Mouse (Mus musculus) intestine, postnatal 0 days (tissue): ENCODE measurements around the gene Nuf2. TPM values are rescaled to one million over a fixed set of nuclear protein-coding genes. Genes with fewer than 3 reads are reported as not detected.
A peak's percentile ranks its signal among the peaks of the same experiment; 100 is the strongest.

Experiments
- ATAC-seq: fragments of 200-750 bp; cut with Nextera tagmentation; 2 replicates; pipeline ENCODE4 v1.8.0; 2017; ENCODE audit warnings: mild to moderate bottlenecking, moderate TSS enrichment, moderate library complexity
- H3K27ac ChIP-seq: fragments of 300-500 bp; sonication (generic); 2 replicates; pipeline ENCODE4 v1.5.1; 2014; ENCODE audit warnings: mild to moderate bottlenecking, low read depth, low read length, moderate library complexity
- H3K27me3 ChIP-seq: fragments of 300-500 bp; sonication (generic); replicated peaks from 2 replicates; pipeline ENCODE4 v1.6.1; 2014; ENCODE audit warnings: low read length, mixed read lengths; ENCODE audit not compliant: control insufficient read depth, insufficient read depth
- H3K36me3 ChIP-seq: fragments of 300-500 bp; sonication (generic); 2 replicates; pipeline ENCODE4 v1.6.1; 2014; ENCODE audit warnings: mild to moderate bottlenecking, moderate library complexity; ENCODE audit not compliant: control insufficient read depth, insufficient read depth
- H3K4me1 ChIP-seq: fragments of 300-500 bp; sonication (generic); replicated peaks from 2 replicates; pipeline ENCODE4 v1.6.1; 2014; ENCODE audit warnings: antibody characterized with exemption, low read length, mixed read lengths; ENCODE audit not compliant: control insufficient read depth, insufficient read depth
- H3K4me2 ChIP-seq: fragments of 300-500 bp; sonication (generic); replicated peaks from 2 replicates; pipeline ENCODE4 v1.6.1; 2014; ENCODE audit warnings: low read depth, mild to moderate bottlenecking, moderate library complexity
- H3K4me3 ChIP-seq: fragments of 300-500 bp; sonication (generic); 2 replicates; pipeline ENCODE4 v1.5.1; 2014; ENCODE audit warnings: low read depth, low read length
- H3K9ac ChIP-seq: fragments of 300-500 bp; sonication (generic); 2 replicates; pipeline ENCODE4 v1.6.1; 2014; ENCODE audit warnings: mild to moderate bottlenecking, low read depth, low read length
- H3K9me3 ChIP-seq: fragments of 300-500 bp; sonication (generic); 2 replicates; pipeline ENCODE4 v1.6.1; 2016; ENCODE audit warnings: mixed run types; ENCODE audit not compliant: control insufficient read depth
- CTCF ChIP-seq: sonication (generic); IDR thresholded peaks from 2 replicates; pipeline ENCODE4 v1.5.1; 2016; ENCODE audit warnings: low read depth, mild to moderate bottlenecking, control low read depth, antibody characterized with exemption, moderate library complexity
- WGBS: fragments of 180-500 bp; shearing (Covaris S2); extraction: QIAGEN DNeasy Blood & Tissue Kit; methylation state at CpG from one replicate; pipeline ENCODE4 v1.1.7; 2014; 5-methylcytosine and 5-hydroxymethylcytosine counted together
- polyA plus RNA-seq: library from polyadenylated mRNA; unstranded; fragments of >200 nt; fragmentation: Nextera tagmentation; extraction: Ambion mirVana; gene quantifications from 2 replicates; pipeline ENCODE4 v1.2.1, GENCODE M21; 2015

Gene Nuf2
- polyA plus RNA-seq, 1 experiment from 2014 or later = 13.0 TPM

- Histone ChIP-seq H3K4me2 (no peak overlapping the region), H3K36me3 (peaks cover 34% of the 10 kb centered on the region), H3K4me1 (no peaks in the 10 kb centered on the region), H3K27ac (no peak overlapping the region), H3K9ac (no peak overlapping the region), H3K9me3 (no peaks in the 10 kb centered on the region), H3K27me3 (no peaks in the 10 kb centered on the region), H3K4me3 (no peak overlapping the region)
- ATAC-seq = no peak
- 93% methylated on average over 6 of the region's 8 CpGs for WGBS
- peak; percentile 61 for TF ChIP-seq CTCF
Measured at GRCm38 (mm10) chr1:169517376-169517892, 13.8 kb downstream of the Nuf2 start.

DNA sequence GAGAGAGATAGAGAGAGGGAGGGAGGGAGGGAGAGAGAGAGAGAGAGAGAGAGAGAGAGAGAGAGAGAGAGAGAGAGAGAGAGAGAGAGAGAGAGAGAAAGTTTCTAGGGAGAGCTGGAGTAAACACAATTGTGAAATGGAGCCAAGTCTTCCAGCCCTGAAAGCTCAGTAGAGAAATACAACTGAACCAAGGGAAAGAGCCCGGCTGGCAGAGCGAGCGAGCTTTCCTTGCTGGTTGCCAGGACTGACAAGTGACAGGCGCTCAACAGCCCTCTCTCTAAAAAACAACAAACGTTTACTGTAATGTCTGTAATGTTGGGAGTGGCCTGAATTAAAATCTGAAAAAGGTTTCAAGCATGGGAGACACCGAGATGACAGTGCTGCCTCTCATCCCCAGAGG is 24.9 kb downstream of the Nuf2 start:
- no peak for TF ChIP-seq CTCF
- no peaks in the 10 kb centered on the region for H3K4me1 ChIP-seq
- WGBS = 85% methylated on average over 6 of the region's 6 CpGs
- H3K27me3 ChIP-seq = no peaks in the 10 kb centered on the region
- ATAC-seq = no peak
- H3K36me3 ChIP-seq = peaks cover 50% of the 10 kb centered on the region
- H3K9ac ChIP-seq = no peak overlapping the region
- H3K27ac ChIP-seq = no peak overlapping the region
- no peak overlapping the region for H3K4me3 ChIP-seq
- no peak overlapping the region for H3K4me2 ChIP-seq
- no peaks in the 10 kb centered on the region for H3K9me3 ChIP-seq

GRCm38 (mm10) chr1:169502876-169503275 is 28.4 kb downstream of the Nuf2 start:
- TF ChIP-seq CTCF = no peak
- ATAC-seq = no peak
- no peak overlapping the region for H3K27ac ChIP-seq
- WGBS = 91% methylated on average over 3 of the region's 3 CpGs
- no peak overlapping the region for H3K9ac ChIP-seq
- no peaks in the 10 kb centered on the region for H3K9me3 ChIP-seq
- no peaks in the 10 kb centered on the region for H3K4me1 ChIP-seq
- H3K36me3 ChIP-seq = peaks cover 53% of the 10 kb centered on the region
- no peaks in the 10 kb centered on the region for H3K27me3 ChIP-seq
- H3K4me2 ChIP-seq = no peak overlapping the region
- no peak overlapping the region for H3K4me3 ChIP-seq

GRCm38 (mm10) chr1:169495621-169496020 is 35.6 kb downstream of the Nuf2 start:
- no peak overlapping the region for H3K9ac ChIP-seq
- H3K4me1 ChIP-seq = no peaks in the 10 kb centered on the region
- ATAC-seq = no peak
- no peak overlapping the region for H3K4me3 ChIP-seq
- no peaks in the 10 kb centered on the region for H3K27me3 ChIP-seq
- TF ChIP-seq CTCF = peak; percentile 78
- H3K4me2 ChIP-seq = no peak overlapping the region
- H3K36me3 ChIP-seq = peaks cover 15% of the 10 kb centered on the region
- H3K9me3 ChIP-seq = no peaks in the 10 kb centered on the region
- 71% methylated on average over 8 of the region's 8 CpGs for WGBS
- H3K27ac ChIP-seq = no peak overlapping the region

GRCm38 (mm10) chr1:169491561-169491960 is 39.7 kb downstream of the Nuf2 start:
- TF ChIP-seq CTCF = no peak
- Histone ChIP-seq H3K4me3 (no peak overlapping the region), H3K27ac (no peak overlapping the region), H3K4me2 (no peak overlapping the region), H3K9me3 (no peaks in the 10 kb centered on the region), H3K4me1 (no peaks in the 10 kb centered on the region), H3K9ac (no peak overlapping the region), H3K27me3 (no peaks in the 10 kb centered on the region), H3K36me3 (no peaks in the 10 kb centered on the region; the same call in 1 of the 2 replicates)
- ATAC-seq = no peak
- WGBS = 82% methylated on average over 1 of the region's 1 CpGs

DNA sequence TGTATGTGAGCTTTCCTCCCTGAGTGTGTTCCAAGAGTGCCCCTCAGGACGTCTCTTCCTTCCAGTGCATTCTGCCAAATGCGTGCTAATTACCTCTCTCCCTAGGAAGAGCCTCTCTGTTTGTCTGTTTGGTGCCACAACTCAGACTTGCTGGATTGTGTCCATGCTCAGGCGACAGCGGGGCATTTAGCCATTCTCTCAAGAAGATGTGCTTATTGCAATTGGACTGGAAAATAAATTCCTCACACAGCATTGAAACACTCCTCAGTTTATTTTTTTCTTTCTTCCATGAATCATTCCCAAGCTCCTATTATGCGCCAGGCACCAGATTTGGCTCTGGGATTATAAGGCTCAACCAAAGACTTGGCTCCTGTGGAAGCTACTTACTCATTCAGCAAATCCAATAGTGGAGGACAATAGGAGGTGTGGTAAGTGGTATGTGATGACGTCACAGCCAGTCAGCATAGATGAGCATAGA is 45.8 kb downstream of the Nuf2 start:
- Histone ChIP-seq H3K4me1 (0 out of 2 replicates have a peak, but pooled peaks cover 4% of the 10 kb centered on the region), H3K27me3 (no peaks in the 10 kb centered on the region), H3K9me3 (no peaks in the 10 kb centered on the region), H3K36me3 (no peaks in the 10 kb centered on the region), H3K27ac (no peak overlapping the region), H3K9ac (no peak overlapping the region), H3K4me3 (no peak overlapping the region), H3K4me2 (no peak overlapping the region)
- 62% methylated on average over 6 of the region's 6 CpGs for WGBS
- ATAC-seq = no peak
- no peak for TF ChIP-seq CTCF
